Mouse (Mus musculus) MEL (cell line): ENCODE data around the gene Defb39.

Source experiments
- CHD1 ChIP-seq: IDR thresholded peaks from 2 replicates; pipeline ENCODE4 v1.6.1; 2012; ENCODE audit warnings: low read depth, mild to moderate bottlenecking, inconsistent platforms, low read length, improper control_type of control experiment
- CTCF ChIP-seq, 3 experiments: IDR thresholded peaks in 2 of 3; conservative IDR thresholded peaks in 1 of 3; 2 replicates each; pipeline ENCODE4 v1.5.1; 2011 to 2012; ENCODE audit warnings: low read length in 3 of 3, low read depth in 2 of 3, mild to moderate bottlenecking in 2 of 3, improper control_type of control experiment in 1 of 3, inconsistent platforms in 1 of 3, mixed read lengths in 1 of 3, moderate library complexity in 1 of 3; ENCODE audit not compliant: control insufficient read depth in 1 of 3, insufficient read depth in 1 of 3, poor library complexity in 1 of 3, severe bottlenecking in 1 of 3
- EP300 ChIP-seq, 2 experiments: IDR thresholded peaks; 2 replicates each; pipeline ENCODE4 v1.6.1; 2011; ENCODE audit warnings: improper control_type of control experiment in 2 of 2, low read length in 2 of 2, low read depth in 1 of 2, mild to moderate bottlenecking in 1 of 2
- ETS1 ChIP-seq: IDR thresholded peaks from 2 replicates; pipeline ENCODE4 v1.6.1; 2012; ENCODE audit warnings: low read depth, mild to moderate bottlenecking, inconsistent platforms, low read length, improper control_type of control experiment, moderate library complexity
- MAFK ChIP-seq: IDR thresholded peaks from 2 replicates; pipeline ENCODE4 v1.6.1; 2011; ENCODE audit warnings: low read depth, mild to moderate bottlenecking, low read length, improper control_type of control experiment, borderline replicate concordance
- MAX ChIP-seq: IDR thresholded peaks from 2 replicates; pipeline ENCODE4 v1.6.1; 2011; ENCODE audit warnings: low read length, improper control_type of control experiment
- POLR2A ChIP-seq, 2 experiments: IDR thresholded peaks; 2 replicates each; pipeline ENCODE4 v1.6.1; 2011 to 2012; ENCODE audit warnings: low read length in 2 of 2, mild to moderate bottlenecking in 2 of 2, control low read depth in 1 of 2, improper control_type of control experiment in 1 of 2, low read depth in 1 of 2, moderate library complexity in 1 of 2; ENCODE audit not compliant: control insufficient read depth in 1 of 2, insufficient read depth in 1 of 2, poor library complexity in 1 of 2
- POLR2AphosphoS2 ChIP-seq: IDR thresholded peaks from 2 replicates; pipeline ENCODE4 v1.6.1; 2011; ENCODE audit warnings: low read length, improper control_type of control experiment
- POLR2AphosphoS5 ChIP-seq: IDR thresholded peaks from 2 replicates; pipeline ENCODE4 v1.6.1; 2012; ENCODE audit warnings: low read depth, borderline replicate concordance, mild to moderate bottlenecking, inconsistent platforms, low read length, moderate library complexity, mixed read lengths
- TAL1 ChIP-seq: IDR thresholded peaks from 2 replicates; pipeline ENCODE4 v1.6.1; 2012; ENCODE audit warnings: mild to moderate bottlenecking, inconsistent platforms, low read length, moderate library complexity, mixed read lengths
- TCF12 ChIP-seq: IDR thresholded peaks from 2 replicates; pipeline ENCODE4 v1.6.1; 2014; ENCODE audit warnings: low read depth, mild to moderate bottlenecking, inconsistent platforms, low read length, improper control_type of control experiment, moderate library complexity
- ZC3H11A ChIP-seq: IDR thresholded peaks from 2 replicates; pipeline ENCODE4 v1.6.1; 2012; ENCODE audit warnings: low read depth, mild to moderate bottlenecking, inconsistent platforms, low read length, improper control_type of control experiment

DNA sequence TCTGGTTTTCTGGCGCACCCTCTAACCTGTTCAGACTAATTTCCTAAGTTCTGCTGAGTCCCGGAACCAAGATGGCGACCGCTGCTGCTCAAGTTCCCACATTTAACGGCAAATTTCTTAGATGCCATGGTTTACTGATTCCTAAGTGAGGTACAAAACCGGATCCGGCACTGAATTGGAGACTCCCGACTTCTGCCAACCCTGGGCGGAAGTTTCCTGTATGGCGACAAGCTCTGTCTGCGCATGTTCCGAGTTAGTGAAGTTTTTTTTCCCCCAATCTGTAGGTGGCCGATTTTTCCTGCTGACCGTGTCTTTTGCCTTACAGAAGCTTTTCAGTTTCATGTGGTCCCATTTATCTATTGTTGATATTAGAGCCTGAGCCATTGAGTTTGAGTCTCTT is 19.4 kb downstream of the Defb39 start:
- TF ChIP-seq TAL1 (no peak), POLR2A (IDR thresholded peaks at IDR 0.05; ENCODE audit: control insufficient read depth in 1 of 2, insufficient read depth in 1 of 2, low read depth in 1 of 2, low read length in 2 of 2, poor library complexity in 1 of 2) (no peak), POLR2AphosphoS5 (no peak), CTCF (IDR thresholded peaks at IDR 0.05 in 2 of 3, conservative IDR thresholded peaks at IDR 0.05 in 1 of 3; ENCODE audit: control insufficient read depth in 1 of 3, insufficient read depth in 1 of 3, low read depth in 2 of 3, low read length in 3 of 3, poor library complexity in 1 of 3, severe bottlenecking in 1 of 3) (no peak), EP300 (IDR thresholded peaks at IDR 0.05; ENCODE audit: low read depth in 1 of 2, low read length in 2 of 2) (no peak), TCF12 (no peak), ETS1 (no peak), ZC3H11A (no peak), MAFK (no peak), POLR2AphosphoS2 (no peak), MAX (no peak), CHD1 (no peak)
